Mouse (Mus musculus) cerebellum, adult 2 months (tissue): Measurements from ENCODE around the gene Pald1.

Experiments
- CTCF ChIP-seq: fragments of 200-500 bp; IDR thresholded peaks from 2 replicates; pipeline ENCODE4 v1.5.1; 2011; ENCODE audit warnings: low read depth, mild to moderate bottlenecking, control low read depth, low read length, moderate library complexity, borderline replicate concordance; ENCODE audit not compliant: insufficient read depth
- POLR2A ChIP-seq: fragments of 200-500 bp; IDR thresholded peaks from 2 replicates; pipeline ENCODE4 v1.6.1; 2011; ENCODE audit warnings: low read length, control low read depth, borderline replicate concordance; ENCODE audit not compliant: insufficient read depth

GRCm38 (mm10) chr10:61389020-61389419, 5.7 kb upstream of the Pald1 start:
- TF ChIP-seq CTCF, result no peak
- no peak for TF ChIP-seq POLR2A
